Mouse (Mus musculus) limb, embryonic 11.5 days (tissue): Measurements from ENCODE around the gene Tex33. TPM values are rescaled to one million over a fixed set of nuclear protein-coding genes. Genes with fewer than 3 reads are reported as not detected.

Experiments used
- ATAC-seq: fragments of 200-750 bp; cut with Nextera tagmentation; 2 replicates; pipeline ENCODE4 v1.8.0; 2017; ENCODE audit warnings: low read depth; ENCODE audit not compliant: insufficient number of reproducible peaks, low FRiP score, low TSS enrichment
- DNase-seq: peaks from one replicate; pipeline ENCODE4 v3.0.0-alpha.2; 2015; ENCODE audit warnings: low spot score
- H3K27ac ChIP-seq: fragments of 300-500 bp; sonication (generic); replicated peaks from 2 replicates; pipeline ENCODE4 v1.5.1; 2014; ENCODE audit warnings: low read depth, mild to moderate bottlenecking, low read length
- H3K27me3 ChIP-seq: fragments of 300-500 bp; sonication (generic); 2 replicates; pipeline ENCODE4 v1.6.1; 2014; ENCODE audit warnings: mild to moderate bottlenecking, low read length, mixed read lengths; ENCODE audit not compliant: control insufficient read depth, insufficient read depth
- H3K36me3 ChIP-seq: fragments of 300-500 bp; sonication (generic); 2 replicates; pipeline ENCODE4 v1.6.1; 2014; ENCODE audit warnings: mild to moderate bottlenecking, low read length, moderate library complexity, mixed read lengths; ENCODE audit not compliant: control insufficient read depth, insufficient read depth
- H3K4me1 ChIP-seq: fragments of 300-500 bp; sonication (generic); 2 replicates; pipeline ENCODE4 v1.6.1; 2014; ENCODE audit warnings: low read length, mixed read lengths; ENCODE audit not compliant: control insufficient read depth, insufficient read depth
- H3K4me2 ChIP-seq: fragments of 300-500 bp; sonication (generic); 2 replicates; pipeline ENCODE4 v1.6.1; 2014; ENCODE audit warnings: low read depth, mild to moderate bottlenecking, moderate library complexity; ENCODE audit not compliant: severe bottlenecking
- H3K4me3 ChIP-seq: fragments of 300-500 bp; sonication (generic); 2 replicates; pipeline ENCODE4 v1.5.1; 2014; ENCODE audit warnings: low read depth, low read length
- H3K9ac ChIP-seq: fragments of 300-500 bp; sonication (generic); 2 replicates; pipeline ENCODE4 v1.6.1; 2014; ENCODE audit warnings: mild to moderate bottlenecking, low read length
- H3K9me3 ChIP-seq: fragments of 300-500 bp; sonication (generic); 2 replicates; pipeline ENCODE4 v1.6.1; 2016; ENCODE audit warnings: low read length; ENCODE audit not compliant: control insufficient read depth
- WGBS: fragments of 180-500 bp; shearing (Covaris S2); extraction: QIAGEN DNeasy Blood & Tissue Kit; methylation state at CpG from one replicate; pipeline ENCODE4 v1.1.7; 2014; 5-methylcytosine and 5-hydroxymethylcytosine counted together
- polyA plus RNA-seq: library from polyadenylated mRNA; unstranded; fragments of >200 nt; fragmentation: Nextera tagmentation; extraction: Ambion mirVana; gene quantifications from 2 replicates; pipeline ENCODE4 v1.2.1, GENCODE M21; 2014

The Tex33 gene
- polyA plus RNA-seq, 1 experiment from 2014 or later = not detected

DNA sequence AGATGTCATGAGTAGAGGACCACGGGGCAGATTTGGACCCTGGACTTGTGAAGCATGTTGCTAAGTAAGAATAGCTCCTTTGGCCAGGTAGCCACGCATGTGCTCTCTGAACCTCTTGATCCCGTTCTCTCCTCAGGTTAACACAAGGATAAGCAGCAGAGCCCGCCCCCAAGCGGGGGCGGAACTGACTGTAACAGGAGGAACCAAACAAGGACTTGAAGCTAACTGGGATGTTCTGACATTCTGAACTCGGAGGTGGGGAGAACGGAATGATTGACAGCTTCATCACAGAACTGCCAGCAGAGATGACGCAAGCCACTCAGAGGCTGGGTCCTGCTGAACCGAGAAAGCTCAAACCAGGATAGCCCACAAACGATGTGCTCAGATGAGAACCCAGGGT is 28.8 kb upstream of the Tex33 start:
- Histone ChIP-seq H3K4me3 (no peak overlapping the region), H3K4me2 (no peak overlapping the region), H3K27ac (no peak overlapping the region), H3K9ac (no peak overlapping the region), H3K4me1 (peaks cover 6% of the 10 kb centered on the region; the same call in 1 of the 2 replicates), H3K9me3 (no peaks in the 10 kb centered on the region), H3K36me3 (no peaks in the 10 kb centered on the region), H3K27me3 (no peaks in the 10 kb centered on the region)
- WGBS = 19% methylated on average over 11 of the region's 11 CpGs
- no peak for ATAC-seq
- no peak for DNase-seq

DNA sequence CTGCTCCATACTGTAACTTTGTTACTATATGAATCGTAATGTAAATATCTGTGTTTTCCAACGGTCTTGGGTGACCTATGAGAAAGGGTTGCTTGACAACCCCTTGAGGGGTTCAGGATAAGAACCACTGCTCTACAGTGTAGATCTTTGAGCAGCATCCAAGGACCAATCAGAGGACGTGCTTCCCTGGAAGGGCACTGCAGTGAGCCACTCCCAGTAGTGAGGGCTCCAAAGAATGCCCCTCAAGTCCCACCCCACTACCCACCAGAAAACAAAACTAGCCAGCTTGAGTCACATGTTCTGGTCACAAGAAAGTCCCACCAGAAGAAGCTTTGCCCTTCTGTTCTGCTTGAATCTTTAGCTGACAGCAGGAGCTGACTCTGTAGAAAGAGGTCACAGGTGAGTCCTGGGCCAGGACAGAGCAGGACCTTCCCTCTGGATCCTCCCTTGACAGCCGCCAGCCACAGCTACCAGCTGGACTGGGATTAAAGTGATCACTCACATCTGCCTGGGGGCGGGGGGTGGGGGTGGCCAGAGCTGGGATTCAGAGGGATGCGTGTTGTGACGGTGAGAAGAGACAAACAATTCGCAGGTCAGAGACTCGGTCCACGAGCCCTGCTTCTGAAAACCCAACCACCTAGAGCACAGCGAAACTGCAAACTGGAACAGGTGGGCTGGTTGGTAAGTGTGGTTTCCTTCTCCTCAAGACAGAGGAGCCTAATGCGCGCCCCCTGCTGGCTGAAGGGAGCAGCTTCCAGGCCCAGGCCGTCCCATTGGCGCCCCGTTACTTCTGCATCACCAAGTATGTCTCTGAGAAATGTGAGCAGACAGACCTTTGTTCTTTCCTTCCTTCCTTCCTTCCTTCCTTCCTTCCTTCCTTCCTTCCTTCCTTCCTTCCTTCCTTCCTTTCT is 26.6 kb upstream of the Tex33 start:
- H3K4me1 ChIP-seq = no peaks in the 10 kb centered on the region
- H3K4me3 ChIP-seq = no peak overlapping the region
- H3K9me3 ChIP-seq = no peaks in the 10 kb centered on the region
- no peaks in the 10 kb centered on the region for H3K36me3 ChIP-seq
- peak; percentile 90 for DNase-seq
- H3K9ac ChIP-seq = no peak overlapping the region
- 17% methylated on average over 16 of the region's 16 CpGs for WGBS
- ATAC-seq = no peak; the same call in 1 of the 2 replicates
- H3K27me3 ChIP-seq = no peaks in the 10 kb centered on the region
- no peak overlapping the region for H3K27ac ChIP-seq
- no peak overlapping the region for H3K4me2 ChIP-seq

DNA sequence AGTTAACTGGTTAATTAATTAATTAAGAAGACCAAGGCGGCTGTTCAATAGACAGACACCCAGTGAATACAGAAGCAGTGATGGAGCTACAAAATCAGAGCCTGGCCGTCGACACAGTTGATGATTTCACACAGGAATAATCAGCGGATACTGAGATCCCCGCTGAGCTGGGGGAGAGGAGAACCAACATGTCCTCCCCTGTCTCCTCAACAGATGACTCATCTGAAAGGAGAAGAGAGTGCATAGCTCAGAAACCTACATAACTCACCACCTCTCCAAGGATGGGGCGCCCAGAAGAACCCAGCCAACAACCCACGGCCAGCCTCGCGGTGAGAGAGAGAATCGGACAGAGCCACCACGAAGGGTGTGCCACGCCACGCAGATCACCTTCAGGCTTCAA is 24.7 kb upstream of the Tex33 start:
- no peak overlapping the region for H3K4me3 ChIP-seq
- H3K9ac ChIP-seq = no peak overlapping the region
- ATAC-seq (no peak), DNase-seq (no peak)
- no peaks in the 10 kb centered on the region for H3K4me1 ChIP-seq
- H3K9me3 ChIP-seq = no peaks in the 10 kb centered on the region
- H3K4me2 ChIP-seq = no peak overlapping the region
- WGBS = 88% methylated on average over 13 of the region's 13 CpGs
- no peaks in the 10 kb centered on the region for H3K36me3 ChIP-seq
- H3K27ac ChIP-seq = no peak overlapping the region
- no peaks in the 10 kb centered on the region for H3K27me3 ChIP-seq

DNA sequence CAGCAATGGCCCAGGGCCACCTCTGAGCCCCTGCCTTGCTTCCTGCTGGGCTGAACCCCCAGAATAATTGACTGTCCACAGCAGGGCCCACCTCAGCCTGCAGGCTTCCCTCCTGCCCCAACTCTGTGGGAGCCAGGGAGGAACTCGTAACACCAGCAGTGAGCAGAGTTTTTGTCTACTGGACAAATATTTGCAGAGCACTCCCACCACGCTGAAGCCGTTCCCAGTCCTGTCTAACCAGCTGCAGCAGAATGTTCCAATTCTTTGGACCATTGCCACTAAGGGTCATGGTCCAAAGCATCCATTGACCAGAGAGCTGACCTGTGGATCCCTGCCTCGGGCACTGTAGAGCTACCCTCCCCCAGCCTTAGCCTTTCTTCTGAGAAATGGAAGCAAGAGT is 21.2 kb upstream of the Tex33 start:
- Histone ChIP-seq H3K4me2 (no peak overlapping the region), H3K27ac (no peak overlapping the region), H3K9ac (no peak overlapping the region), H3K27me3 (no peaks in the 10 kb centered on the region), H3K4me3 (no peak overlapping the region), H3K36me3 (no peaks in the 10 kb centered on the region), H3K9me3 (no peaks in the 10 kb centered on the region), H3K4me1 (no peaks in the 10 kb centered on the region)
- DNase-seq (no peak), ATAC-seq (no peak)
- WGBS = 61% methylated on average over 4 of the region's 4 CpGs

DNA sequence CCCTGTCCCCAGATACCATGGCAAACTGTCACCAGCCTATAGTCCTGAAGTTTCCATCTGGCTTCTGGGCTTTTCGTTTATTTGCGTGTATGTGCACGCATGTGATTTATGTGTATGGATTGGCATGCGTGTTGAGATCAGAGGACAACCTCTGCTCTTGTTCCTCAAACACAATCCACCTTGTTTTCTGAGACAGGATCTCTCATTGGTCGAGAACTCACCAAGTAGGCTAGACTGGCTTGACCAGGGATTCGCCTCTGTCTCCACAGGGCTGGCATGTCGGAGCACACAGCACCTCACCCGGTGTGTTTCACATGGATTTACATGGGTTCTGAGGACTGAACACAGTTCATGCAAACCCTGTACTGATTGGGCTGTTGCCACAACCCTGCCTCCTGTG is 18.4 kb upstream of the Tex33 start:
- no peak overlapping the region for H3K4me2 ChIP-seq
- peaks cover 20% of the 10 kb centered on the region for H3K27me3 ChIP-seq
- ATAC-seq (no peak), DNase-seq (no peak)
- 86% methylated on average over 8 of the region's 8 CpGs for WGBS
- no peak overlapping the region for H3K9ac ChIP-seq
- H3K4me3 ChIP-seq = no peak overlapping the region
- peaks cover 5% of the 10 kb centered on the region; the same call in 1 of the 2 replicates for H3K4me1 ChIP-seq
- no peaks in the 10 kb centered on the region for H3K9me3 ChIP-seq
- no peak overlapping the region for H3K27ac ChIP-seq
- no peaks in the 10 kb centered on the region for H3K36me3 ChIP-seq

DNA sequence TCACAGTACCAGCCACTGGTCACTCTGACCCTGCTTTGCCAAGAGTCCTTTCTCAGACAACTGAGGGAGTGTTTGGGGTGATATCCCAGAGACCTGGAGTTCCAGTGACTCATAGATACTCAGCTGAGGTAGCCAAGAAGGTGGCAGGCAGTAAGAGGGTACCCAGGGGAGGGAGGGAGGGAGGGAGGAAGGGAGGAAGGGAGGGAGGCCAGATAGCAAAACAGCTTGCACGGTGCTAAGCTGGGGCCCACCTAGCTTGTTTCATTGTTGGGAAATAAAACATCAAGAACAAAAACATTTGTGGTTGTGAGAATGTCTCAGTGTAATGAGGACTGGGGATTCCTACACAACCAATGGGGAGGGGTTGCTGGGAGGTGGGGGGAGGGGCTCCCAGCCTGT is 18.0 kb upstream of the Tex33 start:
- ATAC-seq (no peak), DNase-seq (no peak)
- H3K9me3 ChIP-seq = no peaks in the 10 kb centered on the region
- H3K27me3 ChIP-seq = peaks cover 24% of the 10 kb centered on the region
- peaks cover 5% of the 10 kb centered on the region; the same call in 1 of the 2 replicates for H3K4me1 ChIP-seq
- no peak overlapping the region for H3K4me2 ChIP-seq
- H3K36me3 ChIP-seq = no peaks in the 10 kb centered on the region
- no peak overlapping the region for H3K9ac ChIP-seq
- no peak overlapping the region for H3K27ac ChIP-seq
- WGBS = 63% methylated on average over 1 of the region's 1 CpGs
- H3K4me3 ChIP-seq = no peak overlapping the region

DNA sequence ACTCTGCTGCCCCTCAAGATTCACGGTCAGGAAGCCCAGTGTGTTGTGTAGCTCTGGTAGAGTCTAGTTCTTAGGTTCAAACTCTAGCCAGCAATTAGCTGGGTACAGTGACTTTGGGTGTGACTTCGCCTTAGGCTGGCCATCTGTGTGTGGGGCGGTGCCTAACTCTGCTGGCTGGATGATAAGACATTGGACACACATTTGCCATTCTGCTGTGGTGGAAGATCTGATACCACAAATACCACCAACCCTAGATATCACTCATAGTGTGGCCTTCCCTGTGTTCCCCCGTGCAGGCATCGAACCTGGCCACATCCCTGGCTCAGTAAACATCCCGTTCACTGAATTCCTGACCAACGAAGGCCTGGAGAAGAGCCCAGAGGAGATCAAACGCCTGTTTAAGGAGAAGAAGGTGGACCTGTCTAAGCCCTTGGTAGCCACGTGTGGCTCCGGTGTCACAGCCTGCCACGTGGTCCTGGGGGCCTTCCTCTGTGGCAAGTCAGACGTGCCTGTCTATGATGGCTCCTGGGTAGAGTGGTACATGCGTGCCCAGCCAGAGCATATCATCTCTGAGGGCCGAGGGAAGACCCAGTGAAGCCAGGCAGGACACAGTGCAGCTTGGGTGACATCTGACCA is 17.5 kb upstream of the Tex33 start:
- Histone ChIP-seq H3K9ac (no peak overlapping the region), H3K36me3 (no peaks in the 10 kb centered on the region), H3K4me3 (no peak overlapping the region), H3K27ac (no peak overlapping the region), H3K27me3 (peaks cover 25% of the 10 kb centered on the region), H3K4me2 (no peak overlapping the region), H3K9me3 (no peaks in the 10 kb centered on the region), H3K4me1 (peaks cover 5% of the 10 kb centered on the region; the same call in 1 of the 2 replicates)
- DNase-seq (no peak), ATAC-seq (no peak)
- 89% methylated on average over 14 of the region's 14 CpGs for WGBS

DNA sequence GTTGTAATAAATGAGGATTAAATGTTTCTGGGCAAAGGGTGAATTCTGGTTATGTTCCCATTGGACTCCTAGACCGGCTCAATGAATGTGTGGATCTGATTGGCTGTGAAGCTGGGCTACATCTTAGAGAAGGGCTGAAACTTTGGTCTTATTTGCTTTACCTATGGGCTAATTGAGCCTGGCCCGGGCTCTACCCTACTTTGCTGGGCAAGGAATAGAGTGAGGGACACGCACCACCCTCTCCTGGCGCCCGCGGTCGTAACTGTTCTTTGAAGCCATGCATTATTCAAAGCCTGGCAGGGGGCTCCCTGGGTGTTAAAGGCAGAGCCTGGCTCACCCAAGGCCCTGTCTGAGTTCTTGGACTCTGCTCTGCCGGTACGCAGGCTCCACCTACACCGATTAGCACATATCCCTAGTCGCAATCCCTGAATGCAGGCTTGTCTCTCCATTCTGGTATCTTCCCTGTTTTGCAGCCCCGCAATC is 13.9 kb upstream of the Tex33 start:
- Histone ChIP-seq H3K4me3 (no peak overlapping the region; the same call in 1 of the 2 replicates), H3K4me1 (peaks cover 18% of the 10 kb centered on the region), H3K9me3 (no peaks in the 10 kb centered on the region), H3K4me2 (peak overlapping the region; percentile 41), H3K27me3 (peaks cover 25% of the 10 kb centered on the region), H3K27ac (no peak overlapping the region), H3K9ac (peak overlapping the region; percentile 34; the same call in 1 of the 2 replicates), H3K36me3 (no peaks in the 10 kb centered on the region)
- 9% methylated on average over 12 of the region's 12 CpGs for WGBS
- ATAC-seq (no peak), DNase-seq (no peak)
